Mouse (Mus musculus) limb, embryonic 11.5 days (tissue): ENCODE measurements at regions not wholly inside any gene's neighbourhood (a gene's known extent, or its start where the extent isn't known, plus 50 kb on each side); places are given as distances from the start of the nearest gene placed in this dataset.

Experiments used
- ATAC-seq: fragments of 200-750 bp; cut with Nextera tagmentation; 2 replicates; pipeline ENCODE4 v1.8.0; 2017; ENCODE audit warnings: low read depth; ENCODE audit not compliant: insufficient number of reproducible peaks, low FRiP score, low TSS enrichment
- DNase-seq: peaks from one replicate; pipeline ENCODE4 v3.0.0-alpha.2; 2015; ENCODE audit warnings: low spot score
- H3K27ac ChIP-seq: fragments of 300-500 bp; sonication (generic); replicated peaks from 2 replicates; pipeline ENCODE4 v1.5.1; 2014; ENCODE audit warnings: low read depth, mild to moderate bottlenecking, low read length
- H3K27me3 ChIP-seq: fragments of 300-500 bp; sonication (generic); 2 replicates; pipeline ENCODE4 v1.6.1; 2014; ENCODE audit warnings: mild to moderate bottlenecking, low read length, mixed read lengths; ENCODE audit not compliant: control insufficient read depth, insufficient read depth
- H3K36me3 ChIP-seq: fragments of 300-500 bp; sonication (generic); 2 replicates; pipeline ENCODE4 v1.6.1; 2014; ENCODE audit warnings: mild to moderate bottlenecking, low read length, moderate library complexity, mixed read lengths; ENCODE audit not compliant: control insufficient read depth, insufficient read depth
- H3K4me1 ChIP-seq: fragments of 300-500 bp; sonication (generic); 2 replicates; pipeline ENCODE4 v1.6.1; 2014; ENCODE audit warnings: low read length, mixed read lengths; ENCODE audit not compliant: control insufficient read depth, insufficient read depth
- H3K4me2 ChIP-seq: fragments of 300-500 bp; sonication (generic); 2 replicates; pipeline ENCODE4 v1.6.1; 2014; ENCODE audit warnings: low read depth, mild to moderate bottlenecking, moderate library complexity; ENCODE audit not compliant: severe bottlenecking
- H3K4me3 ChIP-seq: fragments of 300-500 bp; sonication (generic); 2 replicates; pipeline ENCODE4 v1.5.1; 2014; ENCODE audit warnings: low read depth, low read length
- H3K9ac ChIP-seq: fragments of 300-500 bp; sonication (generic); 2 replicates; pipeline ENCODE4 v1.6.1; 2014; ENCODE audit warnings: mild to moderate bottlenecking, low read length
- H3K9me3 ChIP-seq: fragments of 300-500 bp; sonication (generic); 2 replicates; pipeline ENCODE4 v1.6.1; 2016; ENCODE audit warnings: low read length; ENCODE audit not compliant: control insufficient read depth
- WGBS: fragments of 180-500 bp; shearing (Covaris S2); extraction: QIAGEN DNeasy Blood & Tissue Kit; methylation state at CpG from one replicate; pipeline ENCODE4 v1.1.7; 2014; 5-methylcytosine and 5-hydroxymethylcytosine counted together

- WGBS = 84% methylated on average over 8 of the region's 8 CpGs
- DNase-seq (no peak), ATAC-seq (no peak)
- Histone ChIP-seq H3K4me3 (no peak overlapping the region), H3K9ac (no peak overlapping the region), H3K4me2 (no peak overlapping the region), H3K4me1 (no peaks in the 10 kb centered on the region), H3K36me3 (no peaks in the 10 kb centered on the region), H3K9me3 (no peaks in the 10 kb centered on the region), H3K27me3 (no peaks in the 10 kb centered on the region), H3K27ac (no peak overlapping the region)
Observed at GRCm38 (mm10) chr12:7698324-7698944, 279.0 kb upstream of the Apob start.

DNA sequence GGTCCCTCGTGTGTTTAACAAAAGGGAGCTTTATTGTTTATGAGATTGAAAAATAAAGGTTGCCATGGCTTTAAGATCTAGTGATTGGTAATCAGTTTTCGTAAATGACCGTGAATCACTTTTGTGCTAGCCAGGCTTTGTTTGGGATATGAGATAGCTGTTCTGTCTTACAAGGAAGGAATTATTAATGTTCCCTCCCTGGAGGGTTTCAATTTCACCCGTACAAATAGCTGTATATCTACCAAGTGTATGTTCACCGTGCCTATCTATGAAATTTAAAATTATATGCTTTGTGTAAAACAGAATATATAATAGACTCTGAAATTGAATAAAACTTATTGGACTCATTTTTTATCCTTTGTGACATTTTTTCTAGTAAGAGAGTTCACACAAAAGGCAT, 268.3 kb upstream of the Apob start:
- DNase-seq (no peak), ATAC-seq (no peak)
- no peaks in the 10 kb centered on the region for H3K4me1 ChIP-seq
- H3K27ac ChIP-seq = no peak overlapping the region
- no peak overlapping the region for H3K4me3 ChIP-seq
- no peaks in the 10 kb centered on the region for H3K9me3 ChIP-seq
- H3K4me2 ChIP-seq = no peak overlapping the region
- no peaks in the 10 kb centered on the region for H3K36me3 ChIP-seq
- no peaks in the 10 kb centered on the region for H3K27me3 ChIP-seq
- no peak overlapping the region for H3K9ac ChIP-seq
- WGBS = 87% methylated on average over 5 of the region's 5 CpGs

DNA sequence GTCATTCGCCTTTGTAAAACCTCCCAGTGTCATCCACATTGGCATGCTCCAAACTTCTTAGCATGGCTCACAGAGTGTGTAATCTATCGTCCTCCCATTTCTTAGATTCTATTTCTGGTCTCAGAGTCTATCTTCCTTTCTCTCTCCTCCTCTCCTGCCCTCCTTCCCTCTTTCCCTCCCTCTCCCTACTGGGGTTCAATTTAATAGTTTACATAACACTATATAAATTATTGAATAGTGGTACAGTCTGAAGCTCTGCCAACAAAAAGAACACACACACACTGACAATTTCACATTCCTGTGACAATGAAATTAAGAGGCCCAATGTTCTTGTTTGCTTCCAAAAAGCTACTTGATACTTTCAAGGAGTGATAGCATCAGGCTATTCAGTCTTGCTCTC, 267.6 kb upstream of the Apob start:
- WGBS = 87% methylated on average over 2 of the region's 2 CpGs
- H3K9ac ChIP-seq = no peak overlapping the region
- H3K36me3 ChIP-seq = no peaks in the 10 kb centered on the region
- no peak overlapping the region for H3K4me2 ChIP-seq
- DNase-seq = no peak
- H3K4me3 ChIP-seq = no peak overlapping the region
- no peaks in the 10 kb centered on the region for H3K4me1 ChIP-seq
- no peak overlapping the region for H3K27ac ChIP-seq
- H3K27me3 ChIP-seq = no peaks in the 10 kb centered on the region
- H3K9me3 ChIP-seq = no peaks in the 10 kb centered on the region
- ATAC-seq = no peak

GRCm38 (mm10) chr12:7715091-7715490, 262.4 kb upstream of the Apob start:
- WGBS = 90% methylated on average over 4 of the region's 4 CpGs
- Histone ChIP-seq H3K36me3 (no peaks in the 10 kb centered on the region), H3K9me3 (no peaks in the 10 kb centered on the region), H3K4me3 (no peak overlapping the region), H3K4me2 (no peak overlapping the region), H3K4me1 (no peaks in the 10 kb centered on the region), H3K27ac (no peak overlapping the region), H3K9ac (no peak overlapping the region), H3K27me3 (no peaks in the 10 kb centered on the region)
- ATAC-seq (no peak), DNase-seq (no peak)

DNA sequence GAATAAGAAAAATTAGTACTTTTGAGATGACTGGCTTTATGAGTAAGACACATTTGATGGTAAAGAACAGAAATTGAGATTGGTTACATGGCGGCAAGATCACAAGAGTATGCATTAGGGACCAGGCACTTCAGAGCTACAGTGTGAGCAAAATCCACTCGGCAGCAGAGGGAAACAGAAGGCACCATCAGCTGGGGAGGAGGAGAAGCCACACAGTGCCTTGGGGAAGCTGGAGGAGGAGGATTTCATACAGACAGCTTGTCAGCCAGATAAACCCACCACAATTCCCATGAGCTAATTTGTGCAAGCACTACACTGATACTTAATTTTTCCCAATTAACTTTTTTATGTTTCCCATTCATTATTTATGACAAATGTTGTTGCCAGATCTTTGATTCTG, 258.9 kb upstream of the Apob start:
- H3K4me2 ChIP-seq = no peak overlapping the region
- DNase-seq (no peak), ATAC-seq (no peak)
- WGBS = 85% methylated on average over 2 of the region's 2 CpGs
- no peak overlapping the region for H3K27ac ChIP-seq
- H3K36me3 ChIP-seq = no peaks in the 10 kb centered on the region
- H3K4me3 ChIP-seq = no peak overlapping the region
- H3K4me1 ChIP-seq = no peaks in the 10 kb centered on the region
- H3K27me3 ChIP-seq = no peaks in the 10 kb centered on the region
- H3K9me3 ChIP-seq = no peaks in the 10 kb centered on the region
- H3K9ac ChIP-seq = no peak overlapping the region

DNA sequence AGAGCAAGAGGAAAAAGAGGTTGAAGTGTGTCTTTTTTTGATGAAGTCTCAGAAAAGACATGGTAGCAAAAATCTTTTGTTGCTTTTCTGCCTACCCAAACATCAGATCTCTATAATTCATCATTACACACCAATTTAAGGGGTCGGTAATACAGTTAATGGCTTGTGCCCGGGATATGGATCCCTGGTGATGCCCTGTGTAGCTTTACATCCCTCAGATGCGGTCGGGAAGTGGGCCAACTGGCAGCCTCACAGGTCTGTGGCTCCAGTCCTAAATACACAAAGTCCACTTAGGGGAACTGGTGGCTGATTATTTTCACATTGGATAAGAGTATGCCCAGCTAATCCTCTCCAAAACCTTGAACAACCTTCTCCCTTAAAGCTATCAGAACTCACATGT, 258.4 kb upstream of the Apob start:
- DNase-seq = no peak

GRCm38 (mm10) chr12:7724992-7725391, 252.5 kb upstream of the Apob start:
- no peaks in the 10 kb centered on the region for H3K4me1 ChIP-seq
- no peaks in the 10 kb centered on the region for H3K27me3 ChIP-seq
- H3K36me3 ChIP-seq = no peaks in the 10 kb centered on the region
- WGBS = 90% methylated on average over 3 of the region's 3 CpGs
- H3K4me3 ChIP-seq = no peak overlapping the region
- ATAC-seq (no peak), DNase-seq (no peak)
- H3K27ac ChIP-seq = no peak overlapping the region
- no peak overlapping the region for H3K4me2 ChIP-seq
- no peaks in the 10 kb centered on the region for H3K9me3 ChIP-seq
- H3K9ac ChIP-seq = no peak overlapping the region

More for the DNA sequence above, 258.4 kb upstream of the Apob start:
- Histone ChIP-seq H3K4me2 (no peak overlapping the region), H3K4me3 (no peak overlapping the region), H3K4me1 (no peaks in the 10 kb centered on the region), H3K9me3 (no peaks in the 10 kb centered on the region), H3K27ac (no peak overlapping the region), H3K36me3 (no peaks in the 10 kb centered on the region), H3K27me3 (no peaks in the 10 kb centered on the region), H3K9ac (no peak overlapping the region)
- WGBS = 88% methylated on average over 4 of the region's 4 CpGs
- no peak for ATAC-seq

DNA sequence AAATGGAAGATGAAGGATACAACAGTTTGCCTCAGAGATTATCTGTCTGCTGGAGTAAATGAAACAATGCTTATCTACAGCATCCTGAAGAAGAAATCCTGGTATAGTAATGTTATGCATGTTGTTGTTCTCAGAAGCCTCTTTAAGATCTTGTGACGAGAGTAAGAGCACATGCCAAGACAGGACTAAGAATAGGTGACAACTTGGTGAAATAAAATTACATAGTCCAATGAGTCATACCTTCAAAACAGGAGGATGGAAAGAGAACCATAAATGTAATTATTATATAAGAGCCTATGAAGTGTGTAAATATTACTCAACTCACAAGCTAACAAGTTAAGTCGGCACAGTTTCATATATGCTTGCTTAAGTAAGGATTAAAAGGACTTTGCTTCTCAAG, 239.4 kb upstream of the Apob start:
- H3K9me3 ChIP-seq = no peaks in the 10 kb centered on the region
- no peak overlapping the region for H3K27ac ChIP-seq
- no peaks in the 10 kb centered on the region for H3K27me3 ChIP-seq
- ATAC-seq = no peak
- DNase-seq = no peak
- 83% methylated on average over 2 of the region's 2 CpGs for WGBS
- no peaks in the 10 kb centered on the region for H3K4me1 ChIP-seq
- H3K4me3 ChIP-seq = no peak overlapping the region
- H3K36me3 ChIP-seq = no peaks in the 10 kb centered on the region
- no peak overlapping the region for H3K4me2 ChIP-seq
- H3K9ac ChIP-seq = no peak overlapping the region

- DNase-seq (no peak), ATAC-seq (no peak)
- Histone ChIP-seq H3K9ac (no peak overlapping the region), H3K27ac (no peak overlapping the region), H3K36me3 (no peaks in the 10 kb centered on the region), H3K4me2 (no peak overlapping the region), H3K27me3 (no peaks in the 10 kb centered on the region), H3K9me3 (no peaks in the 10 kb centered on the region), H3K4me3 (no peak overlapping the region), H3K4me1 (no peaks in the 10 kb centered on the region)
- WGBS = 65% methylated on average over 3 of the region's 3 CpGs
Observed at GRCm38 (mm10) chr12:7738629-7739351, 238.7 kb upstream of the Apob start.
